Mouse (Mus musculus): Measurements from ENCODE around the gene Maml3. TPM values are rescaled to one million over a fixed set of nuclear protein-coding genes. Genes with fewer than 3 reads are reported as not detected.

The Maml3 gene
- polyA plus RNA-seq, 1 experiment from 2014 or later = 8.4 TPM

- Histone ChIP-seq H3K27me3 (no peaks in the 10 kb centered on the region), H3K4me2 (no peak overlapping the region), H3K27ac (no peak overlapping the region), H3K9me3 (no peaks in the 10 kb centered on the region), H3K4me1 (no peaks in the 10 kb centered on the region), H3K4me3 (no peak overlapping the region), H3K9ac (no peak overlapping the region), H3K36me3 (no peaks in the 10 kb centered on the region)
- WGBS = 42% methylated on average over 13 of the region's 13 CpGs
- no peak for ATAC-seq (ENCODE audit: borderline replicate concordance, extremely low read depth, low FRiP score, low TSS enrichment)
Observed at GRCm38 (mm10) chr3:51805488-51806318, 299.2 kb downstream of the Maml3 start.

GRCm38 (mm10) chr3:51803903-51804302, 301.0 kb downstream of the Maml3 start:
- H3K4me1 ChIP-seq = no peaks in the 10 kb centered on the region
- no peak for ATAC-seq (ENCODE audit: borderline replicate concordance, extremely low read depth, low FRiP score, low TSS enrichment)
- no peaks in the 10 kb centered on the region for H3K9me3 ChIP-seq
- H3K4me2 ChIP-seq = no peak overlapping the region
- H3K4me3 ChIP-seq = no peak overlapping the region
- H3K27ac ChIP-seq = no peak overlapping the region
- no peaks in the 10 kb centered on the region for H3K36me3 ChIP-seq
- WGBS = 54% methylated on average over 6 of the region's 6 CpGs
- no peak overlapping the region for H3K9ac ChIP-seq
- H3K27me3 ChIP-seq = no peaks in the 10 kb centered on the region

- no peak for ATAC-seq (ENCODE audit: borderline replicate concordance, extremely low read depth, low FRiP score, low TSS enrichment)
- no peak overlapping the region for H3K4me3 ChIP-seq
- no peak overlapping the region for H3K27ac ChIP-seq
- peaks cover 24% of the 10 kb centered on the region for H3K4me1 ChIP-seq
- no peak overlapping the region for H3K4me2 ChIP-seq
- no peaks in the 10 kb centered on the region for H3K27me3 ChIP-seq
- H3K9me3 ChIP-seq = no peaks in the 10 kb centered on the region
- 84% methylated on average over 9 of the region's 9 CpGs for WGBS
- no peak overlapping the region for H3K9ac ChIP-seq
- H3K36me3 ChIP-seq = no peaks in the 10 kb centered on the region
Observed at GRCm38 (mm10) chr3:51799650-51800049, 305.2 kb downstream of the Maml3 start.

- Histone ChIP-seq H3K9ac (no peak overlapping the region), H3K27me3 (no peaks in the 10 kb centered on the region), H3K36me3 (no peaks in the 10 kb centered on the region), H3K4me3 (no peak overlapping the region), H3K4me2 (peak overlapping the region; percentile 22), H3K4me1 (peaks cover 24% of the 10 kb centered on the region), H3K9me3 (no peaks in the 10 kb centered on the region), H3K27ac (peak overlapping the region; percentile 32)
- 40% methylated on average over 6 of the region's 6 CpGs for WGBS
- peak; percentile 67; the same call in 1 of the 2 replicates for ATAC-seq (ENCODE audit: borderline replicate concordance, extremely low read depth, low FRiP score, low TSS enrichment)
Observed at GRCm38 (mm10) chr3:51796838-51797237, 308.0 kb downstream of the Maml3 start.

GRCm38 (mm10) chr3:51796219-51796828, 308.6 kb downstream of the Maml3 start:
- no peaks in the 10 kb centered on the region for H3K9me3 ChIP-seq
- 62% methylated on average over 12 of the region's 12 CpGs for WGBS
- peak; percentile 23; the same call in 1 of the 2 replicates for ATAC-seq (ENCODE audit: borderline replicate concordance, extremely low read depth, low FRiP score, low TSS enrichment)
- H3K4me3 ChIP-seq = no peak overlapping the region
- peak overlapping the region; percentile 22 for H3K4me2 ChIP-seq
- peak overlapping the region; percentile 32 for H3K27ac ChIP-seq
- H3K9ac ChIP-seq = no peak overlapping the region
- no peaks in the 10 kb centered on the region for H3K36me3 ChIP-seq
- peaks cover 27% of the 10 kb centered on the region for H3K4me1 ChIP-seq
- H3K27me3 ChIP-seq = no peaks in the 10 kb centered on the region

GRCm38 (mm10) chr3:51791542-51791941, 313.3 kb downstream of the Maml3 start:
- H3K9ac ChIP-seq = no peak overlapping the region
- H3K9me3 ChIP-seq = no peaks in the 10 kb centered on the region
- H3K27me3 ChIP-seq = no peaks in the 10 kb centered on the region
- WGBS = 36% methylated on average over 7 of the region's 7 CpGs
- peaks cover 36% of the 10 kb centered on the region for H3K4me1 ChIP-seq
- no peak overlapping the region for H3K4me3 ChIP-seq
- ATAC-seq (ENCODE audit: borderline replicate concordance, extremely low read depth, low FRiP score, low TSS enrichment) = no peak
- H3K27ac ChIP-seq = 0 out of 2 replicates have a peak overlapping the region, but pooled peaks have one; percentile 13
- no peak overlapping the region for H3K4me2 ChIP-seq
- no peaks in the 10 kb centered on the region for H3K36me3 ChIP-seq

- H3K4me3 ChIP-seq = peak overlapping the region; percentile 28
- H3K9ac ChIP-seq = peak overlapping the region; percentile 10; the same call in 1 of the 2 replicates
- no peak for ATAC-seq (ENCODE audit: borderline replicate concordance, extremely low read depth, low FRiP score, low TSS enrichment)
- H3K27ac ChIP-seq = peak overlapping the region; percentile 88
- H3K27me3 ChIP-seq = no peaks in the 10 kb centered on the region
- no peaks in the 10 kb centered on the region for H3K9me3 ChIP-seq
- H3K4me2 ChIP-seq = peak overlapping the region; percentile 51
- H3K4me1 ChIP-seq = peaks cover 37% of the 10 kb centered on the region
- H3K36me3 ChIP-seq = no peaks in the 10 kb centered on the region
- WGBS = 62% methylated on average over 10 of the region's 10 CpGs
Observed at GRCm38 (mm10) chr3:51789389-51789904, 315.4 kb downstream of the Maml3 start.

- 3% methylated on average over 17 of the region's 17 CpGs for WGBS
- ATAC-seq (ENCODE audit: borderline replicate concordance, extremely low read depth, low FRiP score, low TSS enrichment) = peak; percentile 88
Observed at GRCm38 (mm10) chr3:51788591-51789339, 316.1 kb downstream of the Maml3 start.

GRCm38 (mm10) chr3:51787945-51788344, 316.9 kb downstream of the Maml3 start:
- no peak overlapping the region for H3K4me2 ChIP-seq
- H3K9me3 ChIP-seq = no peaks in the 10 kb centered on the region
- no peak overlapping the region for H3K9ac ChIP-seq
- no peaks in the 10 kb centered on the region for H3K27me3 ChIP-seq
- H3K27ac ChIP-seq = peak overlapping the region; percentile 88; the same call in 1 of the 2 replicates
- H3K4me3 ChIP-seq = no peak overlapping the region
- no peaks in the 10 kb centered on the region for H3K36me3 ChIP-seq
- 92% methylated on average over 2 of the region's 2 CpGs for WGBS
- H3K4me1 ChIP-seq = peaks cover 37% of the 10 kb centered on the region
- no peak for ATAC-seq (ENCODE audit: borderline replicate concordance, extremely low read depth, low FRiP score, low TSS enrichment)

More at GRCm38 (mm10) chr3:51788591-51789339, 316.1 kb downstream of the Maml3 start:
- Histone ChIP-seq H3K9me3 (no peaks in the 10 kb centered on the region), H3K9ac (peak overlapping the region; percentile 10; the same call in 1 of the 2 replicates), H3K27ac (peak overlapping the region; percentile 88), H3K4me1 (peaks cover 37% of the 10 kb centered on the region), H3K4me3 (peak overlapping the region; percentile 28), H3K4me2 (peak overlapping the region; percentile 51), H3K36me3 (no peaks in the 10 kb centered on the region), H3K27me3 (no peaks in the 10 kb centered on the region)

- H3K9ac ChIP-seq = no peak overlapping the region
- ATAC-seq (ENCODE audit: borderline replicate concordance, extremely low read depth, low FRiP score, low TSS enrichment) = no peak
- 78% methylated on average over 7 of the region's 7 CpGs for WGBS
Observed at GRCm38 (mm10) chr3:51785796-51786195, 319.1 kb downstream of the Maml3 start.

GRCm38 (mm10) chr3:51782191-51782590, 322.7 kb downstream of the Maml3 start:
- no peaks in the 10 kb centered on the region for H3K9me3 ChIP-seq
- no peak overlapping the region for H3K4me2 ChIP-seq
- peaks cover 24% of the 10 kb centered on the region for H3K4me1 ChIP-seq
- no peaks in the 10 kb centered on the region for H3K27me3 ChIP-seq
- WGBS = 82% methylated on average over 10 of the region's 10 CpGs
- no peak overlapping the region for H3K4me3 ChIP-seq
- no peak for ATAC-seq (ENCODE audit: borderline replicate concordance, extremely low read depth, low FRiP score, low TSS enrichment)
- H3K27ac ChIP-seq = no peak overlapping the region
- H3K36me3 ChIP-seq = no peaks in the 10 kb centered on the region
- no peak overlapping the region for H3K9ac ChIP-seq

More at GRCm38 (mm10) chr3:51785796-51786195, 319.1 kb downstream of the Maml3 start:
- peaks cover 28% of the 10 kb centered on the region for H3K4me1 ChIP-seq
- no peak overlapping the region for H3K27ac ChIP-seq
- no peaks in the 10 kb centered on the region for H3K27me3 ChIP-seq
- no peak overlapping the region for H3K4me2 ChIP-seq
- H3K4me3 ChIP-seq = no peak overlapping the region
- no peaks in the 10 kb centered on the region for H3K9me3 ChIP-seq
- no peaks in the 10 kb centered on the region for H3K36me3 ChIP-seq

Data from lung, embryonic 15.5 days (tissue).